In genomic region chr10:116473759-116474549, GRCm38 (mm10) we compare ENCODE assay signal across 8 mouse cellular contexts. TPM values are rescaled to one million over a fixed set of nuclear protein-coding genes. Genes with fewer than 3 reads are reported as not detected.
DNase-seq lines count a peak whose midpoint lies in the region; ATAC-seq lines count a peak whose summit lies in the region.

Kcnmb4 (minus strand) TSS chr10:116473878.

- H3K36me3 ChIP-seq in embryonic facial prominence, embryonic 15.5 days, result no peaks in the 10 kb centered on the region
- H3K36me3 ChIP-seq in hindbrain, embryonic 12.5 days, result no peaks in the 10 kb centered on the region

- H3K9ac ChIP-seq in embryonic facial prominence, embryonic 15.5 days, result peak within 1 kb of the TSS; percentile 66
- H3K9ac ChIP-seq in hindbrain, embryonic 12.5 days, result peak within 1 kb of the TSS; percentile 85

- peak within 1 kb of the TSS; percentile 72; the same call in 1 of the 2 replicates for H3K27ac ChIP-seq in embryonic facial prominence, embryonic 15.5 days (replicated peaks)
- H3K27ac ChIP-seq in hindbrain, embryonic 12.5 days, result peak within 1 kb of the TSS; percentile 92

- no peaks in the 10 kb centered on the region for H3K9me3 ChIP-seq in embryonic facial prominence, embryonic 15.5 days (replicated peaks)
- peaks cover 3% of the 10 kb centered on the region; the same call in 1 of the 2 replicates for H3K9me3 ChIP-seq in hindbrain, embryonic 12.5 days (replicated peaks)

- peak within 1 kb of the TSS; percentile 95 for H3K4me2 ChIP-seq in embryonic facial prominence, embryonic 15.5 days (replicated peaks)
- peak within 1 kb of the TSS; percentile 93 for H3K4me2 ChIP-seq in hindbrain, embryonic 12.5 days (replicated peaks)

- H3K27me3 ChIP-seq in embryonic facial prominence, embryonic 15.5 days, result no peaks in the 10 kb centered on the region
- no peaks in the 10 kb centered on the region for H3K27me3 ChIP-seq in hindbrain, embryonic 12.5 days

- peak; percentile 63 to 71 for DNase-seq in adrenal gland, adult (ENCODE audit: inconsistent age in 2 of 2, low spot score in 1 of 2)
- no peak for DNase-seq in adrenal gland, adult 8-10 months
- DNase-seq in adrenal gland, postnatal 25 days, result peak; percentile 64
- DNase-seq in left cerebral cortex, postnatal 14 days (ENCODE audit: low spot score in 2 of 2), result peak; percentile 47 to 63
- DNase-seq in right cerebral cortex, postnatal 14 days, result peak; percentile 60

- H3K4me3 ChIP-seq in embryonic facial prominence, embryonic 15.5 days (replicated peaks), result peak within 1 kb of the TSS; percentile 69
- peak within 1 kb of the TSS; percentile 62 for H3K4me3 ChIP-seq in hindbrain, embryonic 12.5 days

- ATAC-seq in embryonic facial prominence, embryonic 15.5 days (ENCODE audit: insufficient number of reproducible peaks, low FRiP score, low TSS enrichment, low read depth), result peak; percentile 77
- peak; percentile 89 for ATAC-seq in hindbrain, embryonic 12.5 days (ENCODE audit: low FRiP score)
- ATAC-seq in megakaryocyte progenitor cell, adult 5-6 weeks (replicated peaks; ENCODE audit: poor library complexity), result 0 out of 2 replicates have a peak, but pooled peaks have one; percentile 30

- peaks cover 32% of the 10 kb centered on the region for H3K4me1 ChIP-seq in embryonic facial prominence, embryonic 15.5 days
- peaks cover 17% of the 10 kb centered on the region for H3K4me1 ChIP-seq in hindbrain, embryonic 12.5 days

- WGBS in embryonic facial prominence, embryonic 15.5 days, result under 1% methylated on average over 64 of the region's 92 CpGs
- under 1% methylated on average over 53 of the region's 92 CpGs for WGBS in hindbrain, embryonic 12.5 days

- intact Hi-C loops in left cerebral cortex, postnatal 14 days (cut with DNase I), result loop anchor here (2.0 to 5.0 kb wide), 3 partner anchors 67 to 143 kb away; partner anchors contain the start of gene Cnot2

RNA-seq across cellular contexts. Expression of gene Kcnmb4, which starts in this region (rescaled TPM):
- 10 to 100 TPM in 2 of 4 experiments, 1 to 10 TPM in 1, under 1 TPM in 1; 0.84 to 12.1 (median 6.7) TPM for total RNA-seq in adrenal gland, adult 8-10 months (2022)
- total RNA-seq in adrenal gland, postnatal 25 days (2021), result 1.8 and 2.2 TPM in 2 replicates
- 9.8 and 11.4 TPM in 2 replicates for polyA plus RNA-seq in embryonic facial prominence, embryonic 15.5 days (2015; fragmentation: Nextera tagmentation; extraction: Ambion mirVana)
- 19.9 and 20.5 TPM in 2 replicates for polyA plus RNA-seq in hindbrain, embryonic 12.5 days (2016; fragmentation: Nextera tagmentation; extraction: Ambion mirVana)
- 100 to 1,000 TPM; 112 to 114 TPM for total RNA-seq in left cerebral cortex, postnatal 14 days (2021)
- 0.15 TPM in 1 of 2 replicates, not detected in the other for total RNA-seq in megakaryocyte progenitor cell, adult 5-6 weeks (2015)
- total RNA-seq in megakaryocyte progenitor cell, adult 5-6 weeks (2017), result not detected in 2 replicates

Comparison
In these comparisons a context has a peak if more than half of its experiments do, and no peak if none do; other contexts are left out.
1. RNA of gene Kcnmb4 (total RNA-seq): 112 to 114 TPM in left cerebral cortex, postnatal 14 days; 0.84 to 12.1 TPM in adrenal gland, adult 8-10 months, 1.8 to 2.2 TPM in adrenal gland, postnatal 25 days and 0.15 TPM in megakaryocyte progenitor cell, adult 5-6 weeks; every median in the first group is over 4 times any median in the second.
2. Peak in ATAC-seq in megakaryocyte progenitor cell, adult 5-6 weeks; RNA of the gene not detected or under 1 TPM.
3. ATAC-seq: peak in every context shown above with its lines; median percentile 89 in hindbrain, embryonic 12.5 days; 77 in embryonic facial prominence, embryonic 15.5 days; 30 in megakaryocyte progenitor cell, adult 5-6 weeks.